Mouse (Mus musculus) cerebral cortex, adult 2 months (tissue): ENCODE results near the gene Slc35d2.

Source experiments
- WGBS: fragments of 180-500 bp; shearing (Covaris S2); methylation state at CpG from one replicate; pipeline ENCODE4 v1.1.7; 2018; 5-methylcytosine and 5-hydroxymethylcytosine counted together

The Slc35d2 gene

DNA sequence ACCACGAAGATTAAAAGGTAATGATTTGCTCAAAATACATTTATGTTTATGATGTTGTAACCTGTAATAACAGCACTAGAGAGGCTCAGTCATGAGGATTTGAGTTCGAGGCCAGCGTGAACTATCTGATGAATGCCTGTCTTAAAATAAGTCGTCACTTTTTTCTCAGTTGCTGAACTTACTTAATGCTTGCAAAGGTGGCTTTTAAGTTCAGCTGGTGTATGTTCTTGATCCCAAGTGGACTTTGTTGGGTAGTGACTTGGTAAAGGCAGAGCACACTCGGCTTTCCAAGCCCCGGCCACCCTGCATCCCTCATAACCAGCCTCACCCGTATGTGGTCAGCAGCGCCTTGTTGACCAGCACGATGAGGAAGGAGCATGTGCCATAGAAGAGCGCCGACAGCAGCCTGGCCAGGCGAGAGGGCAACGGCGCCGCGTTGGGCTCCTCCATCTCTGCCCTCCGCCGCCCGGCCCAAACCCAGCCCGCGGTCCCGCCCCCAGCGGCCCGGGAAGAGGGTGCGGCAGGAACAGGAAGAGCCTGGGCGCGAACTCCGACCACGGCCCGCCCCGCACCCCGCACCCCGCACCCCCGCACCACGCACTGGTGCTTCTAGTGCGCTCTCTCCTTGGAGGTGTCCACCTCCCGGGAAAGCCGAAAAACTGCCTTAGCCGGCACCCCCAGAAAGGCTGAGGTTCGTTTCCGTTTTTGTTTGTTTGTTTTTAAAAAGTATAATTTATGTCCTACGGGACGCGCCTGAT lies at the start of gene Slc35d2:
TSS of gene Slc35d2 (minus strand) at position 511 of the 758 bp plus-strand sequence.
- WGBS: 8% methylated on average over 44 of the region's 44 CpGs

DNA sequence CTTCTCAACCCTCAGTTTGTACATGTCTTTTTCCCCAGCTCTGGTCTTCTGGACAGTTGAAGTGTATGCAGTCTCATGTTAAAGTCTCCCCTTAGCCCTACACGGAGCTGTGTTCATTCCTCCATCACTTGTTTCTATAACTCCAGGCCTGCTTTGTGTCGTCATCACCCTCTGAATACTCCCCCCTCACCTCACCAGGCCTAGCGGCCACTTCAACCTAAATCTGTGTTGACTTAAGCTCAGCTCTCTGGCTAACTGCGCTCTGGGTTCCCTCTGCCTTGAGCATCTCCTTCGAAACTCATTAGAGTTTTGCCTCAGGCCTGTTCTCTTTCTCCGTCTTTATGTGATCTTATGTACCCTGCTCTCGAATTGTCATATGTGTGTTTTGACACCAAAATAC lies 48.8 kb upstream of the Slc35d2 start:
- 87% methylated on average over 7 of the region's 7 CpGs for WGBS

DNA sequence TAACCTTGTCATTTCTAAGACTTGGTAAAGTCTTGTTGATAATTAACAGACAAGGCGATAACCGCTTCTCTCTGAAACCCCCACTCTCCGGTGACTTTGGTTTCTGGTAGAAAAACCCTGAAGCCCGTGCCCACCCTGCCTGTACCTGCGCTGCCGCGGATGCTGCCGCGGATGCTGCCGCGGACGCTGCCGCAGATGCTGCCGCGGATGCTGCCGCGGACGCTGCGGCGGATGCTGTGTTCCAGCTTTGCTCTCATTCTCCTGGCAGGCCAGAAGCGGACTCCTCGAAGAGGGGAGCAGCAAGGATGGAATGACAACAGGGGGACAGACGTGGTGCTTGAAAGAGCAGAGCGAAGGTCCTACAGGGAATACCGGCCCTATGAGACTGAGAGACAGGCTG lies 40.6 kb upstream of the Slc35d2 start:
- 98% methylated on average over 25 of the region's 25 CpGs for WGBS

DNA sequence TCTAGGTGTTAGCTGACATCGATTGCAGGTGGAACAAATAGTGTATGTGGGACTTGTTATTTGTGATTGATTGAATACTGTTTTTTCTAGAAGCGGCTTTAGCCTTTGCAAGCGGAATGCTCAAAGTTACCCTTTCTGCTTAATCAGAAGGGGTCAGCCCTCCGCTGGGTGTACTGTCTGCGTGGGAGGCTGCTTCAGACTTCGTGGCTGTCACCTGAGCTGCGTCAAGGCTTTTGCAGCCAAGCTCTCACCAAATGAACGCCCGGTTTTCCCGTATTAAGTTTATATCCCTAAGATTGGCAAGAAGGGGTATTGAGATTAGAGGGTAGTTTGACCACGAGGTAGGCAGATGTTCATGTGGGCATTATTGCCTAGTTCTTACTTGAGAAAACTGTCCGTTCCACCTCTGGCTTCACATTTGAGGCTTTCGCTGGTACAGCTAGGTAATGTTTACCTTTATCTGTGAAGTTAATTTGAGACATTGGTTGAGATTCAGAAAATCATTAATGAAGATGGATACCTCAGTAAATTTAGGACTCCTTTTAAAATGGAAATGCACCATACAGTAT lies 34.1 kb upstream of the Slc35d2 start:
- WGBS: 40% methylated on average over 13 of the region's 13 CpGs

DNA sequence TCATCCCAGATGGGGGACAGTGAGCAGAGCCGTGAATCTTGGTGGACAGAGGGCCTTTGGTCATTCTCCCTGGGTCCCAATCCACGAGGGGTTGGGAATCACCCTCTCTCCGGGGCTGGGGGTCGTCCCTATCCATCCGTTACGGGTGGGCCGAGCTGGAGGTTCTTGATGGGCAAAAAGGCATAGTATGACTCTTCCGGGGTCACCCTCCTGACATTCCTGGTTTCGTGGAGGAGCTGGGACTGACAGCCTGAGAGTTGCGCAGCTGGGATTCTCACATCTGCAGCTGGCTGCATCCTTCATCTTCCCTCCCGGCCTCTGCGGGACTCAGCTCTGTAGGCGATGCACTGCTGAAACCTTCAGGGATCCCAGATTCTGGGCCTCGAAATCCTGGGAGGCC lies 33.5 kb upstream of the Slc35d2 start:
- WGBS: 6% methylated on average over 14 of the region's 14 CpGs

DNA sequence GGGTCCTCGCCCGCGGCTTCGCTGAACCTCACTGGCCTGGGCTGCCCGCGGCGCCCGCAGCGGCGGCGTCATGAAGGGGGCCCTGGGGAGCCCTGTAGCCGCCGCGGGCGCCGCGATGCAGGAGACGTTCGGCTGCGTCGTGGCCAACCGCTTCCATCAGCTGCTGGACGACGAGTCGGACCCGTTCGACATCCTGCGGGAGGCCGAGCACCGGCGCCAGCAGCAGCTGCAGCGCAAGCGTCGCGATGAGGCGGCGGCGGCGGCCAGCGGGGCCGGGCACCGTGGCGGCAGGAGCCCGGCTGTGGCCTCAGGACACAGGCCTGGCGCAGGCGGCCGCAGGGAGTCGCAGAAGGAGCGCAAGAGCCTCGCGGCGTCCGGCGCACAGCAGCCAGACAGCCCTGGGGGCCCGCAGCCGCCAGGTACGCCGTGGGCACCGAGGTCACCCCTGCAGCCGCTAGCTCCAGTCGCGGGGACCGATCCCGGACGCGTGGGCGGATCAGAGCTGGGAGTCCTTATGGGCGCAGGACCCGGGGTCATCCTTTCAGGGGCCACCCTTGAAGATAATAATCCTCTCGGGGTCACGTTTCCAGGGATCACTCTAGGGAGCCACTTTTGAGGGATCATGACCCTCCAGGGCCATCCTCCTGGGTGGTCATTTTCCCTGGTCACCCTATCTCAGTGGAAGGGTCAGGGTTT lies 32.9 kb upstream of the Slc35d2 start:
- under 1% methylated on average over 71 of the region's 71 CpGs for WGBS

DNA sequence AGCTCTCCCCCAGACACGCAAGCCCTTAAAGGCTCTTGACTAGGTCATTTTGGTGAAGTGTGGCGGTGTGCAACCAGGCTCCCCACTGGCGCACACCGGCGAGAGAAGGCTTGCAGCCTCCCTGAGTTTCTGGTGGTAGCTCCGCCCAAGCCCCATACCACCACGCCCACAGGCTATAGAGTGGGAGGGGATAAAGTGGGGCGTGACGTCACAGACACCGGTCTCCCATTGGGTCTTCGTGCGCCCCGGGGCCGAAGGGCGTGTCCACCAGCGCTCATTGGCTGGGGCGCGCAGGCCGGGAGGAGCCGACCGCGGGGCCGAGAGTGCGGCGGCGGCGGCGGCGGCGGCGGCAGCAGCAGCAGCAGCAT lies 32.4 kb upstream of the Slc35d2 start, which contains the start of gene Habp4:
TSS of gene Habp4 (plus strand) at position 277 of the 368 bp plus-strand sequence.
- under 1% methylated on average over 31 of the region's 31 CpGs for WGBS

DNA sequence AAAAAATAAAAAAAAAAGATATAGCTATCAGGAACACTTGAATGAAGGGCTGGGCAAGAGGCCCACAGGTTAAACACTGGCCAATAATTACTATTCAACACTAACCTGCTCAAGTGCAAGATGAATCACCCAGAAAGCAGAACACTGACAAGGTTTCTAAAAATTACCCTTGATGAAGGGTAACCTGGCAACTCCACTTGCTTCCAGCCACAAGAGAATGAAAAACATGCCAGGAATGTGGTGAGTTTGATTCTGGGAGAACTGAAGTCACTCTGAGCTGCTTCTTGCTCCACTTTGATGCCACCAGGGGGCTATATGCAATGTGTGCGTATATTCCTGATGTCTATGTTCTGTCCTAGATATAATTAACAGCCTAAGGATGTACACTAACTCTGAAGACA lies 26.0 kb upstream of the Slc35d2 start:
- 30% methylated on average over 1 of the region's 1 CpGs for WGBS

DNA sequence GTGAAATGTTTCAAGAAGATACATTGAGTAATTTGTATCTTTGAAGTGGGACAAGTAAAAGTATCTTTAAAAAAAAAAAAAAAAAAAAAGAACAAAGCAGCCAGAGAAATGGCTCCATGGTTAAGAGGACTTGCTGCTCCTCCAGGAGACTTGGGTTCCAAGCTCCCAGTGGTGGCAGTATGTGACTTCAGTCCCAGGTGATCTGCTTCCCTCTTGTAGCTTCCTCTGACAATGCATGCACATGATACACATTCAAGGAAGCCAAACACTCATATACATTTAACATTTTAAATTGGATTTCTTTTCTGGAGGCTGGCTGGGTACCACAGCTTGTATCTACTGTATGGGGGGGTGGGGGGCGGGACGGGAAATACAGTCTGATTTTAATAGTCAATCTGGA lies 25.5 kb upstream of the Slc35d2 start:
- 62% methylated on average over 2 of the region's 2 CpGs for WGBS

DNA sequence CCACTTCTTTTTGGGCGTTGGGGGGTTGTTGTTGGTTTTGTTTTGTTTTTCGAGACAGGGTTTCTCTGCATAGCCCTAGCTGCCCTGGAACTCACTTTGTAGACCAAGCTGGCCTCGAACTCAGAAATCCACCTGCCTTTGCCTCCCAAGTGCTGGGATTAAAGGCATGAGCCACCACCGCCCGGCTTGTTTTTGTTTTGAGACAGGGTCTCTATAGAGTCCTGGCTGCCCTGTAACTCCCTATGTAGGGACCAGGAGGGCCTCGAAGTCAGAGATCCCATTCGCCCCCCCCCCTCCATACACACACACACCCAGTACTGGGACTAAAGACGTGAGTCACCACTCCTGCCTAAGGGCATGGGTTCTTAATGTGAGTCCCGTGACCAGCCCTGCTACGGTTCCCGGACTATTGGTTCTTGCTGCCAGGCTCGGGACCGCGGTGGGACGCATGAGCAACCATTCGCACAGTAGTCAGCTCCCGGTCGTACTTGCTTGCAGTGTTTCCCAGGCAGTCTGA lies 24.6 kb upstream of the Slc35d2 start:
- WGBS: 2% methylated on average over 18 of the region's 18 CpGs

DNA sequence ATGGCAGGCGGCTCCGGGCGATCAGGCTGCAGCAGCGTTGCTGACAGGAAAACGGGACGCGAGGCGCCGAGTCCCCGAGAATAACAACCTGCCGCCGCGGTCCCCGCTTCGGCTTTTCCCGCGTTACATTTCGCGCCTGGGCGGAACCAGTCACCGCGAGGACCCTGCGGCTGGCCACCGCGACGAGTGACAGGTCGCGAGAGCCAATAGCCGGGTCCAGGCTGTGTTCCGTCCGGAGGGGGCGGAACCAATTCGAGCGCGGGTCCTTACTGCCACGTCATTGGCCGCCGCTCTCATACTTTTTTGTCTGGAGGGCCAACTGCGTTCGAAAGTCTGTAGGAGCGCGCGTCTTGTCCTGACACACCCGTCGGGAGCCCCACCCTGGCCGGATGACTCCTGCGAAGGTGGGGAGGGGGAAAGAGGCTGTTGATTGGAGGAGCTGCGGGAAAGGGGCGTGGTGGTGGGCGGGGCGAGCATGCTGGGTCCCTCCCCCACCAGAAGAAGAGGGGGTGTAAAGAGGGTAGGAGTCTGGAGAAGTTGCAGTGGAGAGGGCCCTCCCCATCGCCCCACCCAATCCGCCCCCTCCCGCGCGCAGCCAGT lies 24.0 kb upstream of the Slc35d2 start, which contains the start of gene Zfp367:
TSS of gene Zfp367 (minus strand) at position 120 of the 600 bp plus-strand sequence.
- WGBS: 1% methylated on average over 56 of the region's 56 CpGs

DNA sequence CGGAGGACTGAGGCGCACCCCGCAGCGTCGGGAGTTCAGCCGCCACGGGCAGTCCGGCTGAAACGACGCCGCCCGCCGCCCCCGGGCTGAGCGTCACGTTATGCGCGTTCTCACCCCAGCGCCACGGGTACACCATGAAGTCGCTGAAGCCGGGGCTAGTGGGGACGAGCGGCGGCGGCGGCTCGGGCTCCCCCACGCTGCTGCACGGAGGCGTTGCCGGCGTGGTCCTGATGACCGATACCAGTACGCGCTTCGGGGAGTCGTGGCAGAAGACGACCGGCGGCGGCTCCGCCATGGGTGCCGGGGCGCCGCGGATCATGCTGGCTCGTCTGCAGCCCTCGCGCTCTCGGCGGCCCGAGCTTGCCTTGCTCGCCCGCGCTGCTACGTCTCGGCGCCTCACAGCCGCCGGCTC lies 23.5 kb upstream of the Slc35d2 start:
- WGBS: under 1% methylated on average over 61 of the region's 61 CpGs

DNA sequence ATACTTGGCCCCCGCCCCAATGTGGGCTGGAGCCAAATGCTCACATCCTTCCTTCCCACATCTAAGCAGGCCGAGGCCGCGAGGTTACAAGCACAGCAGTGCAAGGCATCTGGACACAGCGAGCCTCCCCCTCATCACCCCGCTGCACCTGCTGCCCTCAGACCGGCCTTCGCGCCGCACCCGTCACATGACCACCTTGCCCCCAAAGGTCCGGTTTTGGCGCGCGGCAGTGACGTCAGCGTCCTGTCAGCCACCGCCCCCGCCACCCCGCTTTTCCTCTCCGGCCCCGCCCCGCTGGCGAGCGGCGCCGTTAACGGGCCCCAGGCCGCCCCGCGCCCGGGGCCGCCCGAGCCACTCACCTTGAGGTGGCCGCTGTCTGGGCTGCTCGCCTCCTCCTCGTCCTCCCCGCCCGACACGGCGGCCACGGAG lies 23.1 kb upstream of the Slc35d2 start:
- WGBS: under 1% methylated on average over 42 of the region's 42 CpGs

DNA sequence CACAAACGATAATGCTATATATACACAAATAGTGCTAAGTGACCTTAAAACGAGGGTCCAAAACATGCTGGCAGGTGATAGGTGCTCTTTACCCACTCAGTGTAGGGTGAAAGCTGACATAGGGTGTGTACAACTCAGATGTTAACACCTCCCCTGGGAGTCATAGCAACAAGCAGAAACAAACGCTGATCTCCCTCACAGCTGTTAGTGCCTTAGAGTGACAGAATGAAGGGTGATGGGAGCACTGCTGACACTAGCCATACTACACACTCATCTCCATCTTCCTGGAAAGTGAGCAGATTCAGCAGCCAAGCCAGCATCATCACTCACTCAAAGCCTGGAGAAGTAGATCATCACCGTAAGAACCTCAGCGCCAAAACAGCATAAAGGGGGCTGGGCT lies 21.0 kb upstream of the Slc35d2 start:
- 71% methylated on average over 5 of the region's 5 CpGs for WGBS

DNA sequence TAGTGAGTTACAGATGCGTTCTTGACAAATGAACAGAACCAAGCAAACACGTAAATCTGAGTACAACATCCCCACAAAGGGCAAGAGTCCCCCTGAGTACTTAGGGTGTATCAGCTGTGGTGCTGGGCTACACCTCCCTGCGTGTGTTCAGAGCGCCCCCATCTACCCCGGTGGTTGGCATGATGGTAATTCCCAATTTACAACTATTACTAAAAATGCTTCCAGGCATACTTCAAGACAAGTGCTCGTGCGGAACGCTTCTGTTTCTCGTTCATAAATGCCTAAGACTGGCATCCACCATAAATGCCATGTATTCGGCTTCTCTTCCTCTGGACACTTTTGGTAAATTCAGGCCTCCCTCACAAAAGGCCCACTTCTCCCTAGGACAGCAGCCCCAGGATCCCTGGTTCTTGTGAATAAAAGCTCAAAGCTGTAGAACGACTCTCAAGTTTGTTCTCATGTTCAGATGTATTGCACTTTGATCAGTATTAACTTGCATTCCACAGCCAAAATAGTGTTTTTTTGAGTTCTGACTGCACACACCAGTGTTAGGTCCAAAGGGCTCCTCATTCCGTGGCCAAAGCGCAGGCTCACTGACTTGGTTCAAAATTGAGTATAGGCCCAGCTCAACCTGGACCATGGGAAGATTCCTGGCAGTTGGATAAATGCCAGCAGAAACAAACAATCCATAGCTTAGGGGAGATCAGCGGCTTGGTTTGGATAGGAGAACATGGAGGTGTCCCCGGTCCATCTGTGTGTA lies 628 bp upstream of the Slc35d2 start:
- WGBS: 37% methylated on average over 15 of the region's 15 CpGs

DNA sequence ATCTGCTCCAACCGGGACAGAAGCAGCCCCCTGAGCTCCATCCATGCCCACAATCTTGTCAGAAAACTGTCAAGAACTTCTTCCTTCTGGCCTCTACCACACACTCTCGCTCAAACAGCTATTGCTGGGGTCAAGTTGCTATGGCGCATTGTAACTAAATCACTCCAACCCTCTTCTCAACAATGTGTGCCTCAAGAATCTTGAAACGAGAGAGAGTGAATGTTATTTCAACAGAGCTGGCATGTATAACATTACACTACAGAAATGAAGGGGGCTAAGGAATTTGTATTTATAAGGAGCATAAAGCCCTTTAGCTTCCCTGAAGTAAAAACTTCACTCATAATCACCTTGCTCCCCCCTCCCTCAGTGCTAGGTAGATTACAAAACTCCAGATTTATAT lies 2.9 kb downstream of the Slc35d2 start:
- 85% methylated on average over 4 of the region's 4 CpGs for WGBS

DNA sequence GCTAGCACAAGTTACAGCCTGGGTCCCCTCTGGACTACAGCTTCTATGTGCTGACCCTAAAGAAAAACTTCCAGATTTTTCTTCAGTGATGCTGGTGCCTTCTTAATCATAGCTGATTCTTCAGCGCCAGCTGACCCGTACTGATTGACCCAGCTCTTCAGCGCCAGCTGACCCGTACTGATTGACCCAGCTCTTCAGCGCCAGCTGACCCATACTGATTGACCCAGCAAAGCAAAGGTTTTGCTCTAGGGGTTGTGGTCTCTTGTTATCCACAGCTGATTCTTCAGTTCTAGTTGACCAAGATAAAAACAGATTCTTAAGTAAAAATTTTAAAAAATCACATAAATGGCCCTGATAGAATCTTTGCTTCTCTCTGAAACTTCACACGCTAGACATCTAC lies 4.3 kb downstream of the Slc35d2 start:
- WGBS: 98% methylated on average over 6 of the region's 6 CpGs

DNA sequence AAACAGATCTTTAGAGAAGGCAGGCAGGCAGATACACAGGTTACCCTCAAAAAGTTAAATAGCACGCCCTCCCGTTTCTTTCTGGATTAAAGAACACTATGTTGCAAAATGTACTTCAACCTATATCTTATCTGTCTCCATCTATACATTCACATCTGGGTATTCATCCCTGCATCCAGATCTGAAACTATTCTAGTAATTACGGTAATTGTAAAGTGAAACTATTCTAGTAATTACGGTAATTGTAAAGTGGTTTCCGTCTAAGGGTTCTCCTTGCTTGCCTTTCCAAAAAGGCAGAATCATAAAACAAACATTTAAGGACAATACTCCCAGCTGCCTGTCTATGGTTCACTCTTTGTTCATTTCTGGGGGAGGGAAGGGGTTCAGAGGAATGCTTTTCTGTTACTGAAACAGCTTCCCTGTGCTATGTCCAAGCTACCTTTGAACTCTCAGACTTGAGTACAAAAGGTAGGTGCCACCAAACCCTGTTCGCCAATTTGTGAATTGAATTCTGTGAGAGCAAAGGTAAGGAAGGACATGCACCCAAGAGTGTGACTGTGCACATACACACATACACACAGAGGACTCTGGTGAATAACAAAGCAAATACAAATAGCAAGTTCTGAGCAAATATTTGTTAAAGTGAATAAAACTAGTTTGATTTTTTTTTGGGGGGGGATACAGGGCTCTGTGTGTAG lies 5.5 kb downstream of the Slc35d2 start:
- WGBS: 45% methylated on average over 6 of the region's 6 CpGs

DNA sequence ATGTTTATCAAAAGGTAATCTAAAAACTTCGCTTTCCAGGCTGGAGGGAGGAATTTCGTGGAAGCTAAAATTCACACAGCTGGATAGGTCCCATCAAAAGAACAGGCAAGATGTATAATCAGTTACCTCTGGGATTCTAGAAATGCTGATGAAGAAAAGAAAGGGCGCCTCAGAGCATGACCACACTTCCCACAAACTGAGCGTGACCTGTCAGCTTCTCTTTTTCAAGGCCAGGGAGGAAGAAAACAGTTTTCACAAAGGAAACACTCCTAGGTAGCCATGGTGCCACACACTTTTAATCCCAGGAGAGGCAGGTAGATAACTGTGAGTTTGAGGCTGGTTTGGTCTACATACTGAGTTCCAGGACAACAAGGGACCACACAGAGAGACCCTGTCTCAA lies 8.4 kb downstream of the Slc35d2 start:
- WGBS: 86% methylated on average over 4 of the region's 4 CpGs

DNA sequence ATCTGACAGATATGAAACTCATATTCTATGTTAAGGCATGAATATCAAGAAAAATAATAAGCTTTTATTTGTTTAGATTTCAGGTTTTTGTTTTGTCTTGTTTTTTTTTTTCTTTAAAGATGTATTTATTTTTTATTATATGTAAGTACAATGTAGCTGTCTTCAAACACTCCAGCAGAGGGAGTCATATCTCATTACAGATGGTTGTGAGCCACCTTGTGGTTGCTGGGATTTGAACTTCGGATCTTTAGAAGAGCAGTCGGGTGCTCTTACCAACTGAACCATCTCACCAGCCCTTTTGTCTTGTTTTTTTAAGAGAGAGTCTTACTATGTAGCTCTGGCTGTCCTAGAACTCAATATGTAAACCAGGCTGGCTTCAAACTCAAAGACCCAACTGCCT lies 11.7 kb downstream of the Slc35d2 start:
- 60% methylated on average over 2 of the region's 2 CpGs for WGBS

DNA sequence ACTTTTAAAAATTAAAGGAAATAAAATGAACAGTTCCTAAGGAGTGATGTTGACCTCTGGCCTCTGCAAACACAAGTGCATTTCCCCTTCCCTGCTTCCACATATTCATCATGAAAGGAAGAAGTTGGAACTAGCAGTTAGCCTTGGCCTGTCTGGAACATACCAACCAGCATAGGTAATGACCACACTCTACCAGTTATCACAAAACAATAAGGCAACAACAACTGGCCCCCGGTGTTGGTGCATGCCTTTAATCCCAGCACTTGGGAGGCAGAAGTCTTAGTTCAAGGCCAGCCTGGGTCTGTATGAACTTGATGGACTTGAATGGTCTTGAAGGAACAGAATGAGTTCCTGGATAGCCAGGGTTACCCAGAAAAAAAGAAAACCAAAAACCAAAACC lies 18.7 kb downstream of the Slc35d2 start:
- WGBS: 93% methylated on average over 1 of the region's 1 CpGs
